Mouse (Mus musculus): ENCODE results near the gene Cacna1g. TPM values are rescaled to one million over a fixed set of nuclear protein-coding genes. Genes with fewer than 3 reads are reported as not detected.

The Cacna1g gene
- polyA plus RNA-seq (2015; fragmentation: Nextera tagmentation; extraction: Ambion mirVana), result 5.2 and 7.9 TPM in 2 replicates

- Histone ChIP-seq H3K27ac (peak within 1 kb of the TSS; percentile 92), H3K9me3 (no peaks in the 10 kb centered on the region), H3K27me3 (replicated peaks) (peaks cover 50% of the 10 kb centered on the region), H3K4me3 (replicated peaks) (peak within 1 kb of the TSS; percentile 75), H3K4me1 (replicated peaks) (peaks cover 48% of the 10 kb centered on the region), H3K4me2 (replicated peaks) (peak within 1 kb of the TSS; percentile 94), H3K36me3 (no peaks in the 10 kb centered on the region), H3K9ac (peak within 1 kb of the TSS; percentile 78)
- ATAC-seq, result peak; percentile 95
- under 1% methylated on average over 61 of the region's 71 CpGs for WGBS
Measured at GRCm38 (mm10) chr11:94473707-94474543, at the start of gene Cacna1g. Cacna1g (minus strand) TSS chr11:94474198.

GRCm38 (mm10) chr11:94521219-94521843, 47.3 kb upstream of the Cacna1g start, which contains the start of gene Mycbpap:
Mycbpap (minus strand) TSS chr11:94521742.
- no peak within 1 kb of the TSS for H3K27ac ChIP-seq
- peak within 1 kb of the TSS; percentile 43 for H3K4me3 ChIP-seq (replicated peaks)
- no peaks in the 10 kb centered on the region for H3K27me3 ChIP-seq (replicated peaks)
- H3K4me2 ChIP-seq (replicated peaks), result peak within 1 kb of the TSS; percentile 92
- no peaks in the 10 kb centered on the region for H3K36me3 ChIP-seq
- 1% methylated on average over 42 of the region's 42 CpGs for WGBS
- no peaks in the 10 kb centered on the region for H3K9me3 ChIP-seq
- 0 out of 2 replicates have a peak, but pooled peaks cover 7% of the 10 kb centered on the region for H3K4me1 ChIP-seq (replicated peaks)
- peak; percentile 86 for ATAC-seq
- H3K9ac ChIP-seq, result peak within 1 kb of the TSS; percentile 56

GRCm38 (mm10) chr11:94513452-94513851, 39.5 kb upstream of the Cacna1g start:
- Histone ChIP-seq H3K27me3 (replicated peaks) (no peaks in the 10 kb centered on the region), H3K4me1 (replicated peaks) (peaks cover 7% of the 10 kb centered on the region; the same call in 1 of the 2 replicates), H3K4me3 (replicated peaks) (no peak overlapping the region), H3K27ac (no peak overlapping the region), H3K4me2 (replicated peaks) (no peak overlapping the region), H3K9ac (no peak overlapping the region), H3K9me3 (no peaks in the 10 kb centered on the region), H3K36me3 (no peaks in the 10 kb centered on the region)
- 0 out of 2 replicates have a peak, but pooled peaks have one; percentile 23 for ATAC-seq
- WGBS, result 46% methylated on average over 9 of the region's 9 CpGs

DNA sequence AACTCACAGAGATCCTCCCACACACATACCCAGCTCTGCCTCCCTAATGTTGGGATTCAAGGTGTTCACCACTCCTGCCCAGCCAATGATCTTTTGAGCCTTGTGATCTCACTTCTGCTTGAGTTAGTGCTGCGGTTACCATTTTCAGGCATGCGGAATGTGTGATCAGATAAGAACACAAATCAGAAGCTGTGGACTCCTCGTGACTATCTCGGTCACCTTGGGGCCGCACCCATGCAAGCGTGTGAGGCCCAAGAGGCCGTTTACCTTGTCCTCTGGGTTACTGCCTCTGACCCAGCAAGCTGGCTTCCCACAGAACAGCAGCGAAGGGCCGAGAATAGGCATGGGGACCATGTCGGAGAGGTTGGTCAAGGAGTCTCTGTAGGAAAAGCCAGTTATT, 35.0 kb upstream of the Cacna1g start:
- H3K4me3 ChIP-seq (replicated peaks), result no peak overlapping the region
- no peaks in the 10 kb centered on the region for H3K27me3 ChIP-seq (replicated peaks)
- no peaks in the 10 kb centered on the region for H3K9me3 ChIP-seq
- H3K9ac ChIP-seq, result no peak overlapping the region
- H3K4me2 ChIP-seq (replicated peaks), result no peak overlapping the region
- 72% methylated on average over 10 of the region's 10 CpGs for WGBS
- peak; percentile 77 for ATAC-seq
- no peak overlapping the region for H3K27ac ChIP-seq
- H3K4me1 ChIP-seq (replicated peaks), result peaks cover 7% of the 10 kb centered on the region; the same call in 1 of the 2 replicates
- H3K36me3 ChIP-seq, result no peaks in the 10 kb centered on the region

DNA sequence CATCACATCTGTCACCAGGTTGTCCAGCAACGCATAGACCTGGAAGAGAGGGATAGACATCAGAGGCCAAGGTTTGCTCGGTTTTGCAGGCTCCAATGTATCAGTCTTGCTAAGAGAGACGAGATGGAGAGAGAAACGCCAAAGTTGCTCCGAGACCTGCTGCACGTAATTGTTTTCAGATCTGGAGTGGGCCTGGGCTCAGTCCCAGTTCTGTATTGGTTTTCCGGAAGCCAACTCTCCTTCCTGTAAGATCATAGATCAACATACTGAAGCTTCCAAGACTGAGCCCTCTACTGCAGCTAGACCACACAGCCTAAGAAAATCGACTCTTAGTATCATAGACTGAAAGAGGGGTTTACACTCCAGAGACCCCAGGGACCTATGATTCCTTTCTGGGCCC, 27.5 kb upstream of the Cacna1g start:
- 82% methylated on average over 8 of the region's 8 CpGs for WGBS
- no peaks in the 10 kb centered on the region for H3K36me3 ChIP-seq
- no peaks in the 10 kb centered on the region for H3K27me3 ChIP-seq (replicated peaks)
- no peak overlapping the region for H3K4me3 ChIP-seq (replicated peaks)
- H3K27ac ChIP-seq, result no peak overlapping the region
- no peaks in the 10 kb centered on the region for H3K9me3 ChIP-seq
- no peak overlapping the region for H3K4me2 ChIP-seq (replicated peaks)
- peaks cover 27% of the 10 kb centered on the region for H3K4me1 ChIP-seq (replicated peaks)
- ATAC-seq, result no peak
- H3K9ac ChIP-seq, result no peak overlapping the region

DNA sequence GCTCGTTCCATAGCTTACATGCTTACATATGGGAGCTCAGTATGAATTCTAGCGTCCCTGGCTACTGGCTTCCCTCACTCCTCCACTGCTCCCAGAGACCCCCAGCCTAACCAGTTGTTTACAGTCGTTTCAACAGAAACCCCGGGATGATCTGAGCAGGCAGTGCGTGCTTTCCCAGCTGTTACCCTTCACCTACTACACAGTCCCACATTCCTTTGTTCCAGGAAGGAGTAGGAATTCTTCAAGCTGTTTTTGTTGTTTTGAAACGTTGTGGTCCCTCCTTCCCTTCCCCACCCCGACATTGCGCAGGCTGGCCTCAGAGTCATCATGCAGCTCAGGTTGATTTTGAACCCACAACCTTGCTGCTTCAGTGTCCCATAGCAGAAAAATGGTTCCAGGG, 26.4 kb upstream of the Cacna1g start:
- H3K4me1 ChIP-seq (replicated peaks), result peaks cover 27% of the 10 kb centered on the region
- no peaks in the 10 kb centered on the region for H3K36me3 ChIP-seq
- H3K4me2 ChIP-seq (replicated peaks), result peak overlapping the region; percentile 82
- 19% methylated on average over 8 of the region's 8 CpGs for WGBS
- H3K9me3 ChIP-seq, result no peaks in the 10 kb centered on the region
- H3K27me3 ChIP-seq (replicated peaks), result no peaks in the 10 kb centered on the region
- H3K4me3 ChIP-seq (replicated peaks), result no peak overlapping the region
- no peak overlapping the region for H3K27ac ChIP-seq
- peak; percentile 3; the same call in 1 of the 2 replicates for ATAC-seq
- peak overlapping the region; percentile 30; the same call in 1 of the 2 replicates for H3K9ac ChIP-seq

DNA sequence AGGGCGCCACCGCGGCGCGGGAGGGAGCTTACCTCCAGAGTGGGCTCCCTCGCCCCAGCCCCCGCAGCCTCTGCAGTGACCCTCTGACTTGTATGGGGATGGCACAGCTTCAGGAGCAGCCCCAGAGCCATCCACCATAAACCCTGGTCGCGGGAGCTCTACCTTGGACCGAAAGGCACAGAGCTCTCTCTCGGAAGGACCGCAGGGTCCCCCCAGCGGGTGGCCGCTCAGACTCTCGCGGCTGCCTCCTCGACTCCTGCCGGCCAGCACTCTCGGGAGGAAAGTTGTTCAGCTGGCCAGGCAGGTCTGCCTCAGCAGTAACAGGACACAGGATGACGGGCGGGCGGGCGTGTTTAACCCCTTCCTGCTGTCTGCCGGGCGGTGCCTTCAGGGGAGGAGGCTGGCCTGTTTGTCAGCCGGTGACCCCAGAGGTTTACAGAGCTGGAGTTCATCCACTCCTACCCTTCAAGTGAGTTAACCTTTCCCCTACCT, 25.7 kb upstream of the Cacna1g start, which contains the start of gene Epn3:
TSS of gene Epn3 (minus strand) at position 314 of the 492 bp plus-strand sequence.
- Histone ChIP-seq H3K36me3 (no peaks in the 10 kb centered on the region), H3K27ac (peak within 1 kb of the TSS; percentile 62; the same call in 1 of the 2 replicates), H3K9me3 (no peaks in the 10 kb centered on the region), H3K9ac (peak within 1 kb of the TSS; percentile 30), H3K27me3 (replicated peaks) (no peaks in the 10 kb centered on the region), H3K4me2 (replicated peaks) (peak within 1 kb of the TSS; percentile 82), H3K4me1 (replicated peaks) (peaks cover 27% of the 10 kb centered on the region), H3K4me3 (replicated peaks) (peak within 1 kb of the TSS; percentile 35)
- under 1% methylated on average over 26 of the region's 26 CpGs for WGBS
- peak; percentile 77 for ATAC-seq

DNA sequence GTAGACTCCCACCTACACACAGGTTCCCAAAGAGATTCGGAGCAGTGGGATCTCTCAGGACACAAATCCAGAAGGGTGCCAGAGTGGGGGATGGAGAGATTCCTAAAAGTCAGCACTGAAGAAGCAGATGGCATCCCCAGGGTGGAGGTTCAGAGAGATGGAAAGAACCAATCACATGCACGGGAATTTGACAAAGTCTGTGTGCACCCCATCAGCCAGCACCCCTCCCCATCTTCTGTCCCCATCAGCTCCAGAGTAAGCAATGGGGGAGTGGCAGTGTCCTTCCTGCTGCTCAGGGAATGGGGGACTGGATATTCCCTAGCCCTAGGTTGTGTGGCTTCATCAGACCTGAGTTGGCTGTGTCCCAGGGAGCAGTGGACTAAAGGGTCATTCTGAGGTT, 25.0 kb upstream of the Cacna1g start:
- Histone ChIP-seq H3K36me3 (no peaks in the 10 kb centered on the region), H3K27me3 (replicated peaks) (no peaks in the 10 kb centered on the region), H3K4me1 (replicated peaks) (peaks cover 27% of the 10 kb centered on the region), H3K4me3 (replicated peaks) (peak overlapping the region; percentile 35), H3K9me3 (no peaks in the 10 kb centered on the region), H3K9ac (peak overlapping the region; percentile 30; the same call in 1 of the 2 replicates), H3K4me2 (replicated peaks) (peak overlapping the region; percentile 82), H3K27ac (0 out of 2 replicates have a peak overlapping the region, but pooled peaks have one; percentile 62)
- WGBS, result 10% methylated on average over 2 of the region's 2 CpGs
- peak; percentile 34; the same call in 1 of the 2 replicates for ATAC-seq

- Histone ChIP-seq H3K4me3 (replicated peaks) (peak overlapping the region; percentile 35), H3K4me1 (replicated peaks) (peaks cover 27% of the 10 kb centered on the region), H3K27ac (peak overlapping the region; percentile 62), H3K9ac (no peak overlapping the region), H3K27me3 (replicated peaks) (no peaks in the 10 kb centered on the region), H3K9me3 (no peaks in the 10 kb centered on the region), H3K4me2 (replicated peaks) (peak overlapping the region; percentile 82), H3K36me3 (no peaks in the 10 kb centered on the region)
- 24% methylated on average over 19 of the region's 19 CpGs for WGBS
- ATAC-seq, result peak; percentile 71
Measured at GRCm38 (mm10) chr11:94498093-94498996, 24.3 kb upstream of the Cacna1g start.

GRCm38 (mm10) chr11:94495415-94495814, 21.4 kb upstream of the Cacna1g start:
- no peaks in the 10 kb centered on the region for H3K36me3 ChIP-seq
- no peak overlapping the region for H3K4me2 ChIP-seq (replicated peaks)
- H3K27me3 ChIP-seq (replicated peaks), result 0 out of 2 replicates have a peak, but pooled peaks cover 5% of the 10 kb centered on the region
- peaks cover 35% of the 10 kb centered on the region for H3K4me1 ChIP-seq (replicated peaks)
- 64% methylated on average over 3 of the region's 3 CpGs for WGBS
- H3K9ac ChIP-seq, result no peak overlapping the region
- no peak overlapping the region for H3K27ac ChIP-seq
- H3K9me3 ChIP-seq, result no peaks in the 10 kb centered on the region
- H3K4me3 ChIP-seq (replicated peaks), result no peak overlapping the region
- ATAC-seq, result no peak

DNA sequence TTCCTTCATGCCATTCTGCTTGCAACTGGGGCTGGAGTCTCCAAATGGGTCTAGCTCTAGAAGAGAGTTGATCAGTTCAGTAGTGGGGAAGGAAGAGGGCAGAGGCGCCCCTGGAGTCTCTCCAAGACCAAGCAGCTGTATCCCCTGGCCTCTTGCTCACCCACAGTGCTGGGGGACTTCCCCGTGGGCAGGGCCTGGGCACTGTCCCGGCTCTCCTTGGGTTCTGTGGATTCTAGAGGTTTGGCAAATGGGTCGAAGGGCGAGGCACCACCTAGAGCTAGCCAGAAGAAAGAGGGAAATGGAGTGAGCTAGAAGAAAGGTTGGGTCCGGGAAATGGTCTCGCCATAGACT, 17.7 kb upstream of the Cacna1g start:
- 72% methylated on average over 7 of the region's 7 CpGs for WGBS
- 0 out of 2 replicates have a peak, but pooled peaks have one; percentile 11 for ATAC-seq
- H3K27me3 ChIP-seq (replicated peaks), result 0 out of 2 replicates have a peak, but pooled peaks cover 5% of the 10 kb centered on the region
- no peaks in the 10 kb centered on the region for H3K9me3 ChIP-seq
- no peak overlapping the region for H3K9ac ChIP-seq
- H3K4me1 ChIP-seq (replicated peaks), result peaks cover 12% of the 10 kb centered on the region; the same call in 1 of the 2 replicates
- H3K4me2 ChIP-seq (replicated peaks), result peak overlapping the region; percentile 78
- no peaks in the 10 kb centered on the region for H3K36me3 ChIP-seq
- no peak overlapping the region for H3K27ac ChIP-seq
- peak overlapping the region; percentile 44 for H3K4me3 ChIP-seq (replicated peaks)
